Mouse (Mus musculus): ENCODE measurements around the gene Mrpl42.

GRCm38 (mm10) chr10:95543377-95543776 lies 41.6 kb upstream of the Mrpl42 start:
- TF ChIP-seq CTCF (conservative IDR thresholded peaks at IDR 0.05; ENCODE audit: low read length) (no peak), POU5F1 (IDR thresholded peaks at IDR 0.05; ENCODE audit: borderline replicate concordance, low read length) (no peak), NANOG (IDR thresholded peaks at IDR 0.05; ENCODE audit: borderline replicate concordance, low read length) (no peak)

Measured in E14TG2a.4 (cell line).